Mouse (Mus musculus) 3134 (cell line): ENCODE results near the gene Cdkal1.

ENCODE experiments used
- DNase-seq: peaks from one replicate; pipeline ENCODE4 v3.0.0-alpha.2; 2011; ENCODE audit warnings: low spot score; ENCODE audit not compliant: insufficient read length; ENCODE audit errors: extremely low read depth

The Cdkal1 gene

GRCm38 (mm10) chr13:29161436-29161835 lies 694.0 kb downstream of the Cdkal1 start:
- no peak for DNase-seq

- no peak for DNase-seq
These were observed 698.8 kb downstream of the Cdkal1 start for GRCm38 (mm10) chr13:29156703-29157102.

GRCm38 (mm10) chr13:29155297-29155696 lies 700.2 kb downstream of the Cdkal1 start:
- DNase-seq, result no peak

GRCm38 (mm10) chr13:29150120-29150519 lies 705.4 kb downstream of the Cdkal1 start:
- no peak for DNase-seq

- DNase-seq, result no peak
These were observed 706.1 kb downstream of the Cdkal1 start for GRCm38 (mm10) chr13:29149404-29149803.

- DNase-seq, result peak; percentile 28
These were observed 706.9 kb downstream of the Cdkal1 start for GRCm38 (mm10) chr13:29148616-29149015.
